Mouse (Mus musculus) naive thymus-derived CD4-positive, alpha-beta T cell, adult 2 months (primary cell): ENCODE measurements around the gene Gp1ba.

Experiments used
- DNase-seq: peaks from one replicate; pipeline ENCODE4 v3.0.0-alpha.2; 2011; ENCODE audit warnings: low read depth

Gene Gp1ba

DNA sequence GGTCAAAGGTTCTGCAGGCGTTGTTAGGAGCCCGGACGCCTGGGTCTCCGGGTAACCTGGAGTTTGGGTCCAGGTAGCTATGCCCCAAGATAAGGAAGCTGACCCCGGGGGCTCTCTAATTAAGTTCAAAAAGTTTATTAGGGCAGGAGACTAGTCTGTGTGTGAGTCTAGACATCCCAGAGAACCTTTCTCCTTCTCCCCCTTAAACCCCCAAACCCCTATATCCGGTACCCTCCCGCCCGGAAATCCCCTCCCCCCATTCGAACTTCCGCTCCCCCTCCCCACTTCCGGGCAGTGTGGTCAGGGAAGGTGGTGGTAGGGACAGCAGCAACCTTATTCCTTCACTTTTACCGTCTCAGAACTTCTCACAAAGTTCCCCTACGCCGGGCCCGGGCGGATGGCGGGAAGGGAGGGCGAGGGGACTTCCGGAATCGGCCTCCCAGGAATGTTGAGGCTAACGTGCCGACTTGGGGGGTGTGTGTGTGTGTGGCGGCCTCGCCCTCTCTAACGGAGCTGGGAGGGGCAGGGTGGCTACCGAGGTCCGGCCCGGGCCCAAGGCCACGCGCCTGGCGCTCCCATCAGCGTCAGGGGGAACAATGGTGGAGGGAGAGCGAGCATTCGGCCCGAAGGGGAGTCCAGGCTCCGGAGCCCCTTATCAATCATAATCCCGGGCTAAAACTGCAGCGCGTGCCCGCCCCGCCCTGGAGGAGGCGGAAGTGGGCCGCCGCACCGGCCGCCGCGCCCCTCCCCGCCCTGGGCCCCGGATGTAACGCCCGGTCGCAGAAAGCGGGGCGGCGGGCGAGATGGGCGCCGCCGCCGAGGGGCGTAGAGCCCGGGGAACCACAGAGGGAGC is 14.6 kb downstream of the Gp1ba start:
- DNase-seq, result peak; percentile 84

DNA sequence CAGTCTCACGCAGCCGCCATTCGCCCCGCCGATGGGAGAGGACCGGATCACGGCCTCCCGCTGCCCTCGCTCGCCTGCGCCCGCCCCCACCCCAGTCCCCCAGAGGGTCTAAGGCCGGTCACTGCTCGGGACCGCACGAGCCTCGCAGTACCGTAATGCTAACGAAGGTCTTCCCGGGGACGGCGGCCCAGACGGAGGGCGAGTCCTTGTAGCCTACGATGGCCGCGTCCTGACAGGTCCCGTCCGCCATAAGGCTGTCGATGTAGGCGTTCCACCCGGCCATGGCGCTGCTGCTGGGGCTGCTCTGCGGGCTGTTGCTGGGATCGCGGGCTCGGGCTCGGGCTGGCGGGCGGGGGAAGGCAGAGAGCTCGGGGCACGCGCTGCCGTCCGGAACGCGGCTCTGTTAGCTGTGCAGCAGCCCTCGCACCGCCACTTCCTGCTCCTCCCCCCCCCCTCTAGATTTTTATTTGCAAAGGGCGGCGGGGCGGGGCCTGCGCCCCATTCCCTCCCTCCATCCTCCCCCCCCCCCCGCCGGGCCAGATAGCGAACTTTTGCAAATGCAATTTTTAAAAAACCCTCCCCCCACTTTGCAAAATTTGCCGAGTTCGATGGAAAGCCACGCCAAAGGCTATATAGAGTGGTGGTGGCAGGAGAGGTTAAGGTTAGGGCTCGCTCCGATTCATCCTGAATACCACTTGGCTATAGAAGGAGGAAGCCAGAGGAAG is 15.4 kb downstream of the Gp1ba start, which contains the start of gene Pfn1:
Gene Pfn1 (minus strand): TSS at position 447 of the 725 bp plus-strand sequence.
- DNase-seq, result peak; percentile 92

DNA sequence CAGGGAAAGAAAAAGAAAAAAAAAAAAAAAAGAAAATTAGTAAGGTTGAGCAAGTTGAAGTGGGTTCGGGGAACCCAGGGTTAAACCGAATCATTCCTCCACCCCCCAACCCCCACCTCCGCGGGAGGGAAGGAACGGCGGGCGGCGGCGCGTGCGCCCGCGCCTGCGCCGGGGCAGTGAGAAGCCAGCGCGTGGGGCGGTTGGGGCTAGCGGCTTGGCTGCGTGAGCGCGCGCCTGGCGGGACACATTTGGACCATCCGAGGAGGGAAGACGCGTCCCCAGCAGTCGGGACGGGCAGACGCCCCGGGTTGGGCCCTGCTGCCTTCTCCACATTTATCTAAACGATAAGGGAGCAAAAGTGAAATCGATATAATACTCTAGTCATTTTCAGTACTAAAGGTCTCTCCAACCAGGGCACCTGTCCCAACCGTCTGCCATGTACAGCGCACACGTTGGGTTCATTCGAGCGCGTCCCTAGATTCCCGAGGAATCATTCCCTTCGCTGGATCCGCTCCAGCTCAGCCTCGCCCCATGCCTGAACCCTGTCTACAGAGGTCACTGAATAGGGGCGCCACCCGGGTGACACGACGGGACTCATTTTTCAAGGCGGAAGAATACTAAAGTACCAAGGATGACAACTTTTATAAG is 16.1 kb downstream of the Gp1ba start:
- DNase-seq, result peak; percentile 88

DNA sequence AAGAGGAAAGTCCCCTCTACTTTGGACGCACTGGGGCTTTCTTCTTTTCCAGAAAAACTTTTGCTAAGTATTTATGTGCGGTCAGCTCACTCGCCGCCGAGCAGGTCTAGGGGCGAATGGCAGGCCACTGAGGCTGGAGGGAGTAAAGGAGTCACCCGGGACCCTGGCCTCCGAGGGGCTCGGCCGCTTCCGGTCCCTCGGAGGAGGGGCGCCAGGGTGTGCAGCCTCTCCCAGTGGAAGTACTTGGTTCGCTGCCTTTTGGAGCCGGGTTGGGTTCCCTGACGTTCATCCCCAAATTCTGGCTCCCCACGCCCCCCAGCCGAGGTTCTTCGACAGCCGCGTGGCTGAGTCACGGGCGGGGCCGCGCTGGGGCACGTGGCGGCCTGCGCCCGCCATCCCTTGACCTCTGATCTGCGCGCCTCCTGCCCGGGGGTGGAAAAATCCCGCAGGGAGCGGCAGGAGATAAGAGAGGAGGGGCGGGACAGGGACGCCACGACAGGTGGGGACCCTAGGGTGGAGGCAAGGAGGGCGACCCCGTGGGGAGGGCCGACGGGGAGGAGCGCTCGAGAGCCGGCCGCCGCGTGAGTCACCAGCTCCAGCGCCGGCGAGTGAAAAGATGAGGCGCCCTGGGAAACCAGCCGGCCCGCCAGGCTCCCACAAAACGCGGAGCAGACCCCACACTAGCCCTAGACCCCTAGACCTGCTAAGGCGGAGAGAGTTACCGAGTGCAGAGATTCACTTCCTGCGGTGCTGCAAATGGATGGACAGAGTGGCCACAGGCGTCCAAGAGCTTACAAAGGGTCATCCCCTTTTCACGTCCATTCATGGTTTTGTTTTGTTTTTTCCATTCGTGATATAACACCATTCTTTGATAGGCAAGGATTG is 16.9 kb downstream of the Gp1ba start:
- DNase-seq, result no peak

DNA sequence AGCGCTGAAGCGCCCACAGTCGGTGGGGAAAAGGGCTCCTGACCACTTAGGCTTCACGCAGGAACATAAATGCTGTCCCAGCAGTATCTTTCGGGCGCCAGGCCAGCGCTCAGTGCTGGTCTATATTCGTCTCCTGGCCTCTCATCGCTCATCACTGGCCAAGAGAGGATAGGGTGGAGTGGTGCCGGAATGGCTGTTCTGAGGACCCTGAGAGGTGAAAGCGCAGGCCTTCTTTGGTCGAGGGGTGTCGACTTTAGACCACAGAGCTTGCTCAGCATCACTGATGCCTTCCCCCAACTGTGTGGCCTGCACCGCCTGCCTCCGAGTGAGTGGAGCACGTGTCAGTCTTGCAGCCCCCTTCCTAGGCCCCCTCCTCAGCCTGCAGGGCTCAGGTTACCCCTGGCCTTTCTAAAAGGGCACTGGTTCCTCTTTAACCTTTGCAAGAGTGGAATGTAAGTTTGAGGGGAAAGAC is 17.6 kb downstream of the Gp1ba start:
- DNase-seq, result peak; percentile 37

DNA sequence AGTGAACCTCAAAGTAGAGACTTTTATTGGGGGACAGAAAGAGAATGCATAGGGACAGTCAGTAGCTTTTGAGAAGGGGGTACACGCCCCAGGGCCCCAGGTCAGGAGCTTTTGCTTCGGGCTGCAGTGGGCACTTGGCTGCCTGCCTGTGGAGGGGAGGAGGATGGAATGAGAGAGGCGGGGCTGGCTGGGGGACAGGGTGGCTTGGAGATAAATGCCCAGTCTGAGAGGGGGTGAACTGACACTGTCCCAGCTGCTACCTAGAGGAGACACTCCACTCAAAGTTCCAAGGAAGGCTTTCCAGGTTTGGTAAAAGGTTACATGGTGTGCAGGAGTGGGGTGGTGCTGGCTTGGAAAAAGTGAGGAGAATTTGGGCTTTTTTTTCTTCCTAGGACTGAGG is 18.0 kb downstream of the Gp1ba start, which contains the start of gene Eno3:
Gene Eno3 (plus strand): TSS at position 239 of the 400 bp plus-strand sequence.
- no peak for DNase-seq

DNA sequence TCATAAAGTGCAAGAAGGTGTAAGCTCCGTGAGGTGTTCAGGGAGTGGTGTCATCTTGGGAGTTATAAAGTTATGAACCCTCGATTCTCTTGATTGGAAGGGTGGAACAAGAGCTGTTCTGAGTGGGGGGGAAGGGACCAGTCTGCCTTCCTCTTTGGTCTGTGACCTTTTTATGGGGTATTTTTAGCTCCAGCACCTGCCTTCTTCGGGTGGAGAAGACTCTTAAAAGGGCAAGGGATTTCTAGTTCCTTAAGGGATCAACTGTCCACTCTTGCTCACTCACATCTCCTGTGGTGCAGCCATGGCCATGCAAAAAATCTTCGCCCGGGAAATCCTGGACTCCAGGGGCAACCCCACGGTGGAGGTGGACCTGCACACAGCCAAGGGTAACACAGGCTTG is 18.7 kb downstream of the Gp1ba start:
- no peak for DNase-seq

DNA sequence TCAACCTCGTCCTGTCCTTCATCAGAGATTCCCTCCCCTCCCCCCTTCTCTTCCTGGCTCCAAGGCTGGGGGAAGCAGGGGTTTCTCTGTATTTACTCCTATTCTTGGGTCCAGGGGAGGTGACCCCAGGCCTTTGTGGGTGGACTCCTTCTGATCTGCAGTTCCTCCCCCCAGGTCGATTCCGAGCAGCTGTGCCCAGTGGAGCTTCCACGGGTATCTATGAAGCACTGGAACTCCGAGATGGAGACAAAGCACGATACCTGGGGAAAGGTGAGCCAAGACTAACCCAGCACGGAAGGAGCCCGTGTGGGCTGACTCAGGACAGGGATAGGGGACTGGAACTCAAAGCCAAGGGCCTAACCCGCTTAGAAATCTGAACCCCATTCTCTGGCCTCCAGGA is 19.1 kb downstream of the Gp1ba start:
- no peak for DNase-seq

DNA sequence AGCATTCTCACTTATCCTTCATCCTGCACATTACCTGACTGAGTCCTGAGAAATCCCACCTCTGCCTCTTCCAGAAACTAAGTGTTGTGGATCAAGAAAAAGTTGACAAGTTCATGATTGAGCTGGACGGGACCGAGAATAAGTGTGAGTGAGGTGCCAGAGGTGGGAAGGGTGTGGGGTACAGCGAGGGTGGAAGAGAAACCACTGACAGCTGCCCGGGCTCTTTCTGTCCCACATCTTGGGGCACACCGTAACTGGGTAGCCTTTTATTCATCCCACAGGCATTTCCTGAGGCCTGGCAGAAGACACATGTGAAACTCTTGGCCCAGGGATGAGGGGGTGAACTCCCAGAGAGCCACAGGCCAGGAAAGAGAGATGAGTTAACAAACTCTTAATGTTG is 19.6 kb downstream of the Gp1ba start:
- DNase-seq, result no peak

DNA sequence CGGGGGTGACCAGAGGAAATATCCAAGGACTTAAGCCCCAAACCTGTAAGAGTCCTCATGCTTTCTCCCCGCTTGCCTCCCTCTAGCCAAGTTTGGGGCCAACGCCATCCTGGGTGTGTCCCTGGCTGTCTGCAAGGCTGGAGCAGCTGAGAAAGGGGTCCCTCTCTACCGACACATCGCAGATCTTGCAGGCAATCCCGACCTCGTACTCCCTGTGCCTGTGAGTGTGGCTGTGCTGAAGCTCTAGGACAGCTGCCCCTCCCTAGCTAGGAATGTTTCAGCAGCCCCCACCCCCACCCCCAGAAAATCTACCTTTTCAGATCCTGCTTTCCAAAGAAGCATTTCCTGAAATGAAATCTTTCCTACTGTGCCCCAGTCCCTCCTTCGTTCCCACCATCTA is 20.0 kb downstream of the Gp1ba start:
- DNase-seq, result no peak

DNA sequence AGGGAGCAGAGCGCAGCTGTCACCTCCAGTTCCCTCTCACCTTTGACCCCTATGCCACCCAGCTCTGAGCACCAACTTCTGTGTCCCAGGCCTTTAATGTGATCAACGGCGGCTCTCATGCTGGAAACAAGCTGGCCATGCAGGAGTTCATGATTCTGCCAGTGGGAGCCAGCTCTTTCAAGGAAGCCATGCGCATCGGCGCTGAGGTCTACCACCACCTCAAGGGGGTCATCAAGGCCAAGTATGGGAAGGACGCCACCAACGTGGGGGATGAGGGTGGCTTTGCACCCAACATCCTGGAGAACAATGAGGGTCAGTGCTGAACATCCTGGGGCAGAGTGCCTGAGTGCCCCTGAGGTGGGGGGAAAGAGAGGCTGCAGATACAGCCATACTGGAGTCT is 21.6 kb downstream of the Gp1ba start:
- no peak for DNase-seq

DNA sequence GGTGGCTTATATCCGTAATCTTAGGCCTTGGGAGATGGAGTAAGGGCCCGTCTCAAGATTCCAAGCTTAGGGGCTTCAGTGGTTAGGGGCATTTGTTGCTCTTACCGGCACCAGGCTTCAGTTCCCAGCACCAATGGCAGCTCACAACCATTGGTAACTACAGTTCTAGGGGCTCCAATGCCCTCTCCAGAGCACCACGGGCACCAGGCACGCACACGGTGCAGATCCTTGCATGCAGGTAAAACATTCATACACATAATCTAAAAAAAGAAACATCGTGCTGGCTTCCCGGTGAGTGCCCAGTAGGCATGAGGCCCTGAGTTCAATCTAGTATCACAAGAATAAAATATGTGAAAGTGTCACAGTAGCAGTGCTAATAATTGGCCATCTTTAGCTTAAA is 24.2 kb downstream of the Gp1ba start:
- no peak for DNase-seq

DNA sequence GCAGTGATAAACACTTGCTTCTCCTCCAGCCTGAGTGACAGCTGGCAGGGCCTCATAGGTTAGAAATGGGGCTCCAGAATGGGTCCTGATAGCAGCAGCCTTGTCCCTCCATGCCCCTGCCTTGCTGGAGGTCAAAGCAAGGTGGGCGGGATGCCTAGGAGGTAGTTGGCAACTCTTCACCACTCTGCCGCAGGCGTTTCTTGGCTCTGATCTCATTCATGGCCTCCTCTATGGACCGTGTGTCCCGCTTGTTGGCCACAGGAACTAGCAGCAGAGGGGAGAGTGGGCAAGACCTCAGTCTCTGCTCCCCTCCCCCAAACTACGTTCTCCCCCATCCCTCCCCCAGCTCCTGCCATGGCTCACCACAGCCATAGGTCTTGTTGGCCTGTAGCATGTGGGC is 25.0 kb downstream of the Gp1ba start:
- DNase-seq, result no peak

DNA sequence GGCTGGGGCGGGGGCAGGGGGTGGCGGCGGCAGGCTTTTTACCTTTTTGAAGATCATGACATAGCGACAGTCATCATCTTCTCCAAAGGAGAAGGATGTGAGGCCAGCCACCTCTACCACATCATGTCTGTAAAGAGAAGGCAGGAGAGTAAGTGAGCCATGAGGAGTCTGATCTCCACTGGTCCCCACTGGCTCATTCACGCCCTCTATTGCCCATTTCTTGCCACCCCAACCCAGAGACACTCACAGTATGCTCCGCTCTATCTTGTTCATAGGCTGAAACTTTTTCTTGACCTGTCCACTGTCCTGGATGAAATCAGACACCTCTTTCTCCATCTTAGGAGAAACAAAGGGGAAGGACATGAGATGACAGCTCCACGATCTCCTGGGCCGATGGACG is 25.8 kb downstream of the Gp1ba start:
- DNase-seq, result peak; percentile 27

DNA sequence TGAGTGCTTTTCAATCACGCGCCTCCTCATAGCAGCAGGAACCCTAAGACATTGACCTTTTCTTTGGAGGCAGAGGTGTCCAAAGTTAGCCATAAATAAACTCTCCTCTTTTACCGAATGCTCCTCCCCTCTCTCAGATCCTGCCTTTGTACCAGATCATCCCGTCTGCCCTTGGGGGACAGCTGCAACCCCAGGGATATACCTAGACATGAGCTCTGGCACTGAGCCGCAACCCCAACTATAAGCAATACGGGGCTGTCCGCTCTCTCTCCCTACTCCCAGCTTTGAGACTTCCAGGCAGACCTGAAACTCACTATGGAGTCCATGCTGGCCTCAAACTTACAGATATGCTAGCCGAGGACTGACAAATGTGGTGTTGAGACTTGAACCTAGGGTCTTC is 27.8 kb downstream of the Gp1ba start:
- no peak for DNase-seq

DNA sequence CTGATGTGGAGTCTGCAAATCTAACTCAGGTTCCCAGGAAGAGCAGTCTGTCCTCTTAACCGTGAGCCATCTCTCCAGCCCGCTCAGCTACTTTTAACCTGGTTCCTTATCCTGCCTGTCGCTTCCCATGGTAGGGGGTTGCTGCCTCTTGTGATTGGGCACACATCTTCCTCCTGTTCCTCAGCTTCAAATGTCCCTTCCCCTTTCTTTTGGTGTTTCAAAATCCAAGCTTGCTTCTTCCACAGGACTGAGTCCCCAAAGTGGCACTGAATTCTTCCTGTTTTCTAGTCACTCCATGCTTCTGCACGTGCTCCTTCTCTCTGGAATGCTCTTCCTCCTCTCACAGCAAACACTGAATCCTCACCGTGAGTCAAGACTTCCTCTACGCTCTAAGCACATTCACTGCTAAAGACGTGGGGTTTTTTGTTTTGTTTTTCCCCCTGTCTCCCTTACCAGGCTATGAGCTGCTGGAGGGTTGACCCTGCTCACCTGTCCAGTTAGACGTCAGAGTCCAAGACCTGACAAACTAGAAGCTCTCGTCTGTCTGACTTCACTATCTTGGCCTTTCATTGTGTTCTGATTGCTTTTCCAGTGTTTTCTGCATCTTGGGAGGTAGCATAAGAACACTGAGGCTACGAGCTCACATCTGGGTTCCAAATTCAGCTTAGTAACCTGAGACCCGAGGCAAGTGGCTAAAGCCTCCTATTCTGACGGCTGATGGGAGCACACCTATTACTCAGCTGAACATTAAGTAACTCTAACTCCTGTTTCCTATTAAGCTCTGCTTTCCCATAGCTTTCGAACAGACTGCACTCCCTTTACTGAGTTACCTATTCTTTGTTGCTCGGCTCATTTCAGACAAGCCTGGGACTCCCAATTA is 28.6 kb downstream of the Gp1ba start:
- peak; percentile 24 for DNase-seq

DNA sequence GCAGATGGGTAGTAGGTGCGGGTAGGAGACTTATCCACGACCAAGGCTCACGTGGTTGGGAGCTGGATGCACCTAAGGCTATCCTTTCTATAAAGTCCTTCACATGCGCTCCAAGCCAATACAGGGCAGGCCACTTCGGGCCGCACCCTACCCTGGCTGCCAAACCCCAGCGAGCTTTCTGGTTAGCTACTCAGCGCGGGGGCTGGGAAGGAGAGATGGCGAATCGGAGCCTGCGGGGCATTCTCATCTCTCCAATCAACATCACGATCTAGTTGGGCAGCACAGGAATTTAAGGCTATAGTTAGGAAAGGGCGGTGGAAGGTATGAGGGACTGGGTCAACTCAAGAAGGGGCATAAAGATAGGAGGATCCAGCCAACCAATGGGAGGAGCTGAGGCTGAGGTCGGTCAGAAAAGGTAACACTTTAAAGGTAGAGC is 29.4 kb downstream of the Gp1ba start:
- DNase-seq, result no peak

DNA sequence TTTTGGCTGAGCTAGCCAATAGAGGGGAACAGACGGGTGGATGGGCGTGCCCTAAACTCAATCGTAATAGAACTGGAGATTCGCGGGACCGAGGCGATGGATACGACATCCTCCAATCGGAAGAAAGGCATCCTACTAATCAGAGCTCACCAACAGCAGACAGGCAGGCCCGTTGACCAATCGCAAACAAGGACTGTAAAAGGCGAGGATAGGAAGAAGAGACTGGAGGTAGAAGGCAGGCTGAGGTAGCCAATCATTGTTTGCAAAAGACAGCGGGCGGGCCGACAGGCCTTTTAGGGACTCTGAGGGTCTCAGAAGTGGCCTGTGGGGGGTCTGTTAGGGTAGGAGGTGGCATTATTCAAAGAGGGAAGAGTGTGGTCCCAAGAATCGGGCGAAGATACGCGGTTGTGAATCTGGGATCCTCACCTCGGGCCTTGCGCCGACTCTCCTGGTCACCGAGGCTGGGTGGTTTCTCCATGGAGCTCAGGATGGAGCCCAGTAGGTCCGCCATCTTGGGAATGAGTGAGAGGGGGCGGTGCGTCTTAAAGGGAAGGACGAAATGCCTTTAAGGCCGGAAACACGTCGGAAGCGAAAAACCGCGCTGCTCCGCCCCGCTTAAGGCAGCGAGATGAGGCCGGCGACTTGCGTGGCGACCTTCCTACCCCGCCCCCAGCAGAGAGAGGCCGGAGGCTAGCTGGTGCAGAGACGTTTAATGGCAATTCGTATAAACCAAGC is 30.0 kb downstream of the Gp1ba start, which contains the start of gene Spag7:
Gene Spag7 (minus strand): TSS at position 646 of the 735 bp plus-strand sequence.
- DNase-seq, result peak; percentile 98

DNA sequence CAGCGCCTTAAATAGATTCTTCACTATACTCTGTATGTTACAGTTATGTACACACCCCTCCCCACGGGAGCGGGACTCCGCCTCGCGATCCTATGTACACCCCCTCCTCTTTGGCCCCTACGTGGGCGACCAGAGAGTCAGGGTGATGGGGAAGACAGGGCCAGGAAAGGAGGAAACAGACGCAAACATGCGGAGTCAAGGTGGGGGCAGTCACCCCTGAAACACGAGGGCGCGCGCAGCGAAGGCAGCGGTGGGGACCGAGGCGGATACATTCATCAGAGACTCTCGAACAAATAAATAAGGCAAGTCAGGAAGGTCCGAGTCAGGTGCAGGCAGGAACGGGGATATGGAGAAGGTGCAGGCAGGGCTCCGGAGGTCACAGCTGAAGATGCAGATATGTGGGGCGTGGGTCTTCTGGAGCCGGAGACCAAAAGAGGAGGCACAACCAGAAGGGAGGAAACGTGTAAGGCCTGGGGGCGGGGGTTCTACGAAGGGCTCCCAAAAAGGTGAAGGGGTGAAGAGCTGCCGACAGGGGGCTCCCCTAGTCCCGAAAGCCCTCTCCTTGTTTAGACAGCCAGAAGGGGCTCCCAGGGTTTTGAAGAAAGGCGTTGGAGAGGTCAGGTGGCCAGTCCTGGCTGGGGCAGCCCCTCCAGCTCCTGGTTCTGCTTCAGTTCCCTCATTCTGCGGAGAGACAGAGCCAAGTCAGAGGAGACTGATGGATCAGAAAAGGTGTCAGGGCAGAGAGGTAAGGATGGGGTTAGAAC is 30.8 kb downstream of the Gp1ba start:
- peak; percentile 92 for DNase-seq
